Mouse (Mus musculus) MEL (cell line): ENCODE results near the gene Zdhhc13. TPM values are rescaled to one million over a fixed set of nuclear protein-coding genes. Genes with fewer than 3 reads are reported as not detected.

Experiments used
- DNase-seq: peaks from one replicate; pipeline ENCODE4 v3.0.0; 2011; ENCODE audit warnings: low read depth, low spot score
- H3K27ac ChIP-seq: 2 replicates; pipeline ENCODE4 v1.5.1; 2012; ENCODE audit warnings: low read depth, mild to moderate bottlenecking, control low read depth, low read length, moderate library complexity; ENCODE audit not compliant: control insufficient read depth
- H3K27me3 ChIP-seq, 2 experiments: fragments of 150-350 bp in 1 of 2; sonication (generic) in 1 of 2; 2 replicates each; pipeline ENCODE4 v1.6.1; 2012; ENCODE audit warnings: low read length in 2 of 2, mild to moderate bottlenecking in 2 of 2, improper control_type of control experiment in 1 of 2, moderate library complexity in 1 of 2; ENCODE audit not compliant: insufficient read depth in 2 of 2, control insufficient read depth in 1 of 2
- H3K36me3 ChIP-seq, 2 experiments: 2 replicates each; pipeline ENCODE4 v1.6.1; 2012 to 2014; ENCODE audit warnings: low read length in 2 of 2, improper control_type of control experiment in 1 of 2, inconsistent platforms in 1 of 2, mild to moderate bottlenecking in 1 of 2; ENCODE audit not compliant: insufficient read depth in 2 of 2, control insufficient read depth in 1 of 2
- H3K4me1 ChIP-seq, 2 experiments: fragments of 150-350 bp in 1 of 2; sonication (generic) in 1 of 2; 2 replicates each; pipeline ENCODE4 v1.6.1; 2012; ENCODE audit warnings: low read length in 2 of 2, improper control_type of control experiment in 1 of 2, mild to moderate bottlenecking in 1 of 2; ENCODE audit not compliant: insufficient read depth in 2 of 2, control insufficient read depth in 1 of 2
- H3K4me3 ChIP-seq, 2 experiments: fragments of 150-350 bp in 1 of 2; sonication (generic) in 1 of 2; 2 replicates each; pipeline ENCODE4 v1.5.1; 2012; ENCODE audit warnings: low read depth in 2 of 2, low read length in 2 of 2, mild to moderate bottlenecking in 2 of 2, moderate library complexity in 2 of 2, control low read depth in 1 of 2, improper control_type of control experiment in 1 of 2; ENCODE audit not compliant: control insufficient read depth in 1 of 2, insufficient read depth in 1 of 2
- H3K79me2 ChIP-seq: 2 replicates; pipeline ENCODE4 v1.6.1; 2012; ENCODE audit warnings: mild to moderate bottlenecking, low read length, moderate library complexity; ENCODE audit not compliant: control insufficient read depth, poor library complexity, insufficient read depth
- H3K9ac ChIP-seq: 2 replicates; pipeline ENCODE4 v1.6.1; 2012; ENCODE audit warnings: low read depth, mild to moderate bottlenecking, control low read depth, low read length, moderate library complexity; ENCODE audit not compliant: control insufficient read depth, poor library complexity, severe bottlenecking
- H3K9me3 ChIP-seq: fragments of 150-350 bp; sonication (generic); replicated peaks from 2 replicates; pipeline ENCODE4 v1.6.1; 2012; ENCODE audit warnings: mild to moderate bottlenecking, low read length, improper control_type of control experiment, moderate library complexity; ENCODE audit not compliant: insufficient read depth
- CHD1 ChIP-seq: IDR thresholded peaks from 2 replicates; pipeline ENCODE4 v1.6.1; 2012; ENCODE audit warnings: low read depth, mild to moderate bottlenecking, inconsistent platforms, low read length, improper control_type of control experiment
- E2F4 ChIP-seq: IDR thresholded peaks from 2 replicates; pipeline ENCODE4 v1.6.1; 2011; ENCODE audit warnings: low read depth, low read length, improper control_type of control experiment, borderline replicate concordance
- ELF1 ChIP-seq: IDR thresholded peaks from 2 replicates; pipeline ENCODE4 v1.6.1; 2014; ENCODE audit warnings: low read depth, mild to moderate bottlenecking, inconsistent platforms, low read length, improper control_type of control experiment, moderate library complexity
- EP300 ChIP-seq, 2 experiments: IDR thresholded peaks; 2 replicates each; pipeline ENCODE4 v1.6.1; 2011; ENCODE audit warnings: improper control_type of control experiment in 2 of 2, low read length in 2 of 2, low read depth in 1 of 2, mild to moderate bottlenecking in 1 of 2
- ETS1 ChIP-seq: IDR thresholded peaks from 2 replicates; pipeline ENCODE4 v1.6.1; 2012; ENCODE audit warnings: low read depth, mild to moderate bottlenecking, inconsistent platforms, low read length, improper control_type of control experiment, moderate library complexity
- GABPA ChIP-seq: IDR thresholded peaks from 2 replicates; pipeline ENCODE4 v1.6.1; 2012; ENCODE audit warnings: low read depth, mild to moderate bottlenecking, inconsistent platforms, low read length, improper control_type of control experiment, moderate library complexity
- HCFC1 ChIP-seq: IDR thresholded peaks from 2 replicates; pipeline ENCODE4 v1.6.1; 2012; ENCODE audit warnings: low read depth, mild to moderate bottlenecking, inconsistent platforms, low read length, improper control_type of control experiment, moderate library complexity
- MAFK ChIP-seq: IDR thresholded peaks from 2 replicates; pipeline ENCODE4 v1.6.1; 2011; ENCODE audit warnings: low read depth, mild to moderate bottlenecking, low read length, improper control_type of control experiment, borderline replicate concordance
- MXI1 ChIP-seq: IDR thresholded peaks from 2 replicates; pipeline ENCODE4 v1.6.1; 2011; ENCODE audit warnings: mild to moderate bottlenecking, low read depth, low read length, improper control_type of control experiment
- MYB ChIP-seq: IDR thresholded peaks from 2 replicates; pipeline ENCODE4 v1.6.1; 2011; ENCODE audit warnings: mild to moderate bottlenecking, low read depth, low read length, improper control_type of control experiment
- MYC ChIP-seq: IDR thresholded peaks from 2 replicates; pipeline ENCODE4 v1.6.1; 2011; ENCODE audit warnings: low read depth, mild to moderate bottlenecking, low read length, improper control_type of control experiment, moderate library complexity
- NRF1 ChIP-seq: IDR thresholded peaks from 2 replicates; pipeline ENCODE4 v1.6.1; 2014; ENCODE audit warnings: low read depth, mild to moderate bottlenecking, inconsistent platforms, low read length, improper control_type of control experiment, moderate library complexity; ENCODE audit not compliant: poor library complexity, insufficient read depth, severe bottlenecking
- POLR2AphosphoS2 ChIP-seq: IDR thresholded peaks from 2 replicates; pipeline ENCODE4 v1.6.1; 2011; ENCODE audit warnings: low read length, improper control_type of control experiment
- POLR2AphosphoS5 ChIP-seq: IDR thresholded peaks from 2 replicates; pipeline ENCODE4 v1.6.1; 2012; ENCODE audit warnings: low read depth, borderline replicate concordance, mild to moderate bottlenecking, inconsistent platforms, low read length, moderate library complexity, mixed read lengths
- SIN3A ChIP-seq: IDR thresholded peaks from 2 replicates; pipeline ENCODE4 v1.6.1; 2012; ENCODE audit warnings: low read length, improper control_type of control experiment, inconsistent platforms
- SMC3 ChIP-seq: IDR thresholded peaks from 2 replicates; pipeline ENCODE4 v1.6.1; 2011; ENCODE audit warnings: low read depth, low read length, improper control_type of control experiment
- TCF12 ChIP-seq: IDR thresholded peaks from 2 replicates; pipeline ENCODE4 v1.6.1; 2014; ENCODE audit warnings: low read depth, mild to moderate bottlenecking, inconsistent platforms, low read length, improper control_type of control experiment, moderate library complexity
- UBTF ChIP-seq: IDR thresholded peaks from 2 replicates; pipeline ENCODE4 v1.6.1; 2012; ENCODE audit warnings: low read depth, mild to moderate bottlenecking, inconsistent platforms, low read length, improper control_type of control experiment, moderate library complexity, borderline replicate concordance; ENCODE audit not compliant: insufficient read depth
- USF2 ChIP-seq, 2 experiments: IDR thresholded peaks; 2 replicates each; pipeline ENCODE4 v1.6.1; 2011 to 2012; ENCODE audit warnings: improper control_type of control experiment in 2 of 2, low read length in 2 of 2, borderline replicate concordance in 1 of 2, inconsistent platforms in 1 of 2, low read depth in 1 of 2, mild to moderate bottlenecking in 1 of 2; ENCODE audit not compliant: insufficient read depth in 1 of 2
- ZKSCAN1 ChIP-seq: IDR thresholded peaks from 2 replicates; pipeline ENCODE4 v1.6.1; 2012; ENCODE audit warnings: low read depth, mild to moderate bottlenecking, inconsistent platforms, low read length, improper control_type of control experiment, moderate library complexity
- polyA plus RNA-seq, 2 experiments: library from polyadenylated mRNA; stranded (reverse) in 1 of 2; unstranded in 1 of 2; fragments of >175 nt in 1 of 2; fragments of >200 nt in 1 of 2; gene quantifications; 2 replicates each; pipeline versions ENCODE4 v1.2.1 to v1.2.4; 2012; ENCODE audit warnings: low replicate concordance in 2 of 2, low read depth in 1 of 2; ENCODE audit not compliant: insufficient read length in 2 of 2, insufficient read depth in 1 of 2, missing spikeins in 1 of 2
- total RNA-seq: library from RNA; depleted of rRNA; stranded (reverse); fragments of 300-350 nt; gene quantifications from 2 replicates; pipeline ENCODE4 v1.2.3, GENCODE M21; 2012

Gene Zdhhc13
- total and polyA plus RNA-seq, 3 experiments, result 32.8 to 46.1 TPM; not detected in 1

GRCm38 (mm10) chr7:48784773-48785523 is 3.9 kb upstream of the Zdhhc13 start:
- TF ChIP-seq USF2 (IDR thresholded peaks at IDR 0.05; ENCODE audit: borderline replicate concordance in 1 of 2, insufficient read depth in 1 of 2, low read depth in 1 of 2, low read length in 2 of 2) (no peak), CHD1 (no peak), MYB (no peak), ZKSCAN1 (no peak), UBTF (no peak), E2F4 (no peak), MXI1 (no peak), ETS1 (no peak), MAFK (no peak), EP300 (IDR thresholded peaks at IDR 0.05; ENCODE audit: low read depth in 1 of 2, low read length in 2 of 2) (no peak), POLR2AphosphoS2 (no peak), POLR2AphosphoS5 (no peak), GABPA (no peak), NRF1 (no peak), HCFC1 (no peak), MYC (no peak), ELF1 (no peak), SMC3 (no peak), SIN3A (no peak), TCF12 (no peak)
- Histone ChIP-seq H3K27ac (no peak overlapping the region), H3K4me3 (no peak overlapping the region), H3K4me1 (peaks cover 3 to 5% of the 10 kb centered on the region in 2 experiments), H3K27me3 (no peaks in the 10 kb centered on the region), H3K9ac (no peak overlapping the region), H3K36me3 (peaks cover 0 to 7% of the 10 kb centered on the region in 2 experiments; a peak in 2 of 4 replicates), H3K79me2 (peaks cover 5% of the 10 kb centered on the region), H3K9me3 (no peaks in the 10 kb centered on the region)
- no peak for DNase-seq
